Mouse (Mus musculus) heart, adult 8-10 months (tissue): Measurements from ENCODE around the gene Vmn1r79. TPM values are rescaled to one million over a fixed set of nuclear protein-coding genes. Genes with fewer than 3 reads are reported as not detected.
"Not testable (repeated sequence)": the region's sequence is repeated elsewhere in the genome, so short reads cannot be mapped to it uniquely, and the experiment has no call there.

Experiments
- DNase-seq: peaks from one replicate; pipeline ENCODE4 v3.0.0; 2022; ENCODE audit warnings: low spot score
- total RNA-seq, 4 experiments: library from RNA; stranded (reverse); gene quantifications; 2 replicates each; pipeline ENCODE4 v1.2.4; 2022

Vmn1r79 gene
- total RNA-seq: not detected

DNA sequence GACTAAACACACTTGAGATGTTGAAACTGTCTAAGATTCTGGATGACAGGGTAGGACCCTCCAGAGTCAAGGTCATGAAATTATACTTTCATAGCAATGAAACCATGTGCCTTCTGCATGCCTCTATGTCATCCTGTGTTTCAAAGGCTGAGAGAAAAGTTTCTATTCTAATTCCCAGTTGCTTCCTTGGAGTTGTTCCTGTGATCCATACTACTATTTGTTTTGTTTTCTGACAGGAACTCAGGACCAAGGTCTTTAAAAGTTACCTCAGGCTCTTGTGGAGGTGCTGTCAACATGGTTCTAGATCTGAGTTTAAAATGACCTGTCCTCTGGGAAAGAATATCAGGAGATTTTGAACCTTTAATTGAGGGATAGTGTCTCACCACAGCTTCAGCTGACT lies at the start of gene Vmn1r79:
Vmn1r79 (plus strand) TSS at position 301 of the 400 bp plus-strand sequence.
- DNase-seq: not testable (repeated sequence)

DNA sequence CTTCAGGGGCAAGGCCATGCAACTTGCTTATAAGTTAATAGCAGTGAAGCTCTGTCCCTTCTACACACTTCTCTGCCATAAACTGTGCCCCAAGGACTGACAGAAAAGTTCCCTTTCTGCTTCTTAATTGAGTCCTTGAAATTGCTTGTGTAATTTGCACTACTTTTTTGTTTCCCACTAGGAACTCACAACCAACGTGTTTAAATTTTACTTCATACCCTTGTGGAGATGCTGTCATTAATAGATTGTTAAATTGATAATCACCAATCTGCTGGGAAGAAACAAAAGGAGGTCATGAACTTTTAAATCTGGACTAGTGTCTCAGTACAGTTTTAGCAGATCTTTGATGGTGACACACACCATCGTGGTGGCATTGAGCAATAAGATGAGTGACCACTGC lies 21.1 kb upstream of the Vmn1r79 start, which contains the start of gene Vmn1r78:
Vmn1r78 (plus strand) TSS at position 301 of the 400 bp plus-strand sequence.
- no peak for DNase-seq

DNA sequence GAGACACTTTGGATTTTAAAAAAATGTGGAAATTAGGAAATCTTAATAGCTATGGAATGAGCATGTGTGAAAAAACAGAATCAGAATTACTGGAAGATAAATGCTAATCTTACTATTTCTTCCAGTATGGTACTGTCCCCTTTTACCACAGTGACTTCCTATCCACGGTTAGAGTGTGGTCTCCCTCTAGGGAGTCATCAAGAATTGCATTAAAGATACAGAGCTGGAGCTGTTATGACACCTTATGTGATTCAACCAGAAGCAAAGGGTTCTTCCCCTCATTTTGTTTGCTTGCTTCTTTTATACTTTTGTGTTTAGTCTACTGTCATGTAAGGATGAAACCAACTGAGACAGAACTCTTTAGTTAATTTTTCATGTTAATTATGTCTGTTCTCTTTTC lies 14.6 kb upstream of the Vmn1r79 start:
- DNase-seq: not testable (repeated sequence)

DNA sequence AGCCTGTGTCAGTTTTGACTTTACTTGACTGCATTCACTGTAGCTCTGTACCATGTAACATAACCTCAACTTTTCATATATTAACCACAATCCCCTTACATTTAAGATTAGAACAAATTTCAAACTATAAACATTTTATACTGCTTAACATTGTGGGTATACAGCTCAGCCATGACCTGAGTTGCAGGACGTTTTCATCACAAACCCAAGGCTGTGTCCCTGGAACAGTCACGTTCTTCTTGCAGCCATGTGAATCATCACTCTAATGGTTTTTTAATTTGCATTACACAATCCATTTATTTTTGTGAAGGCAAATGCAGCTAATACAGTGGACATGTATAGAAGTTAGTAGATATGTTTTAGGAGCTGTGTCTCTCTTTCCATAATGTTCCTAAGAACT lies 1.8 kb downstream of the Vmn1r79 start:
- not testable (repeated sequence) for DNase-seq

DNA sequence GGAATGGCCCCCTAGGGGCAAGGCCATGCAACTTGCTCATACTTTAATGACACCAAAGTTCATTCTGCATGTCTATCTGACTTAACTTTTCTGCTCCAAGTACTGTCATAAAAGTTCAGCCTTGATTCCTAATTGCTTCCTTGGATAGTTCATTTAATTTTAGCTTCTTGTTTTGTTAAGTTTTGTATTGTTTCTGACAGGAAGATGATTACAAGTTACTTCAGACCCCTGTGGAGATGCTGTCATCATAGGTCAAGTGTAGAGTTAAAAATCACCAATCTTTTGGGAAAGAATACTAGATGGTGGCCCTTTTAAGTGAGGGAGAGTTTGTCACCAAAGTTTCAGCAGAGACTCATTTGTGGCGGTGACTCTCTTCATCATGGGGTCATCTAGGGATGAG lies 17.9 kb downstream of the Vmn1r79 start, which contains the start of gene Vmn1r80:
Vmn1r80 (plus strand) TSS at position 301 of the 400 bp plus-strand sequence.
- DNase-seq: no peak

DNA sequence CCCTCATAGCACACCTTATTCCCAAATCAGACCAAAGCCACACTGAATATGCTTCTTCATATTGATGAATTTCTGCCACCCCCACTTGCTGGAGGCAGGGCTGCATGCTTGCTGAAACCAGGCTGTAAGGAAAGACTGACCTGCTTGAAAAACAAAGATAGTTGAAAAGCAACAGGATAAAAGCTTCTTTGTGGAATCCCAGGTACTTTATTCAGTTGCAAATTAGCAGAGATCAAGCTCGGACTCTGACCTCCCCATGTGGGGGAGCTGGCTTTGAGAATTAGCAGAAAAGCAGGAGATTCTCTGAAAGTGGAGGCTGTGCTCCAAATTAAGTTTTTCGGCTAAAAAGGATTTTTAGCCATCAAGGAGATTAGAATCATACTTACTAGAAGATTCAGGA lies 33.1 kb downstream of the Vmn1r79 start:
- no peak for DNase-seq

Other genes with a start within 250 kb of the Vmn1r79 start
- gene Vmn1r76, start 233.1 kb upstream of the Vmn1r79 start, total RNA-seq: not detected
- not detected for gene Vmn1r77, start 134.5 kb upstream of the Vmn1r79 start, total RNA-seq
- not detected for gene Vmn1r78, start 21.0 kb upstream of the Vmn1r79 start, total RNA-seq
- gene Vmn1r80, start 18.0 kb downstream of the Vmn1r79 start, total RNA-seq: not detected
- not detected for gene Vmn1r81, start 97.0 kb downstream of the Vmn1r79 start, total RNA-seq
- gene Vmn1r82, start 129.2 kb downstream of the Vmn1r79 start, total RNA-seq: not detected
- not detected for gene Vmn1r83, start 158.2 kb downstream of the Vmn1r79 start, total RNA-seq
- not detected for gene Vmn1r84, start 198.0 kb downstream of the Vmn1r79 start, total RNA-seq